Mouse (Mus musculus) neural tube, embryonic 10.5 days (tissue): ENCODE data around the gene Atp8b2.

Experiments
- DNase-seq: peaks from one replicate; pipeline ENCODE4 v3.0.0-alpha.2; 2017; ENCODE audit warnings: low spot score; ENCODE audit errors: extremely low spot score

Atp8b2 gene

DNA sequence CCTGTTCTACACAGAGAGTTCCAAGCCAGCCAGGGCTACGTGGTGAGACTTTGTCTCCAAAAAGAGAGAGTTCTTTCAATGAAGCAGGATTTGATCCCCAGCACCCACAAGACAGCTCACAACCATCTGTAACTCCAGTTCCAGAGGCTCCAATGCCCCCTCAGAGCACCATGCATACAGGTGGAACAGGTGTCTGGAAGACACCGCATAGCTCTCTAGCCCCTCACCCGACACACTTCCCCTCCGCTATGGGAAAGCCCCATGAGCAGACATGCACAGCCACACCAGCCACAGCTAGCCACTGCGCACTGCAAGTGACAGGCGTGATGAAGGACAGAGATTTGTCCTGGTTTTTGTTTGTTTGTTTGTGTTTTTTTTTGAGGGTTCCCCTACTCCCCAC, 54.5 kb downstream of the Atp8b2 start:
- DNase-seq: no peak

- DNase-seq: no peak
Measured at GRCm38 (mm10) chr3:89907846-89908245, 55.5 kb downstream of the Atp8b2 start.

DNA sequence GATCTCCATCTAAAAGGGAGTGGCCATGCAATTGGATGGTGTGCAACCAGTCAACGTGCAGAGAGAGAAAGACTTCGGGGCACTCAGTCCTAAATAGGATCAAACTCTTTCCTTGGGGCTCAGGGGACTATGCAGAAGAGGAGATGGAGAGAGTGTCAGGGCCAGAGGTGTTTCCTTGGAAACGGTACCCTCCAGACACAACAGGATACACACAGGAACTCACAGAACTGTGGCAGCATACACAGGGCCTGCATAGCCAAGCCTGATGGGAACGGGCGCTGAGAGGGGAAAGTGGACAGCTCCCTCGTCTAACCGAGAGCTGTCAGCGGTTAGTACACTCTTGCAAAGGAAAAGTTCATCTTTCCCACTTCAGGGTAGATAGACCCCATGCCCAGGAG, 63.8 kb downstream of the Atp8b2 start:
- DNase-seq: no peak

GRCm38 (mm10) chr3:89898870-89899510, 64.3 kb downstream of the Atp8b2 start:
- no peak for DNase-seq

GRCm38 (mm10) chr3:89898011-89898410, 65.3 kb downstream of the Atp8b2 start:
- no peak for DNase-seq

GRCm38 (mm10) chr3:89897204-89897796, 66.0 kb downstream of the Atp8b2 start:
- no peak for DNase-seq

DNA sequence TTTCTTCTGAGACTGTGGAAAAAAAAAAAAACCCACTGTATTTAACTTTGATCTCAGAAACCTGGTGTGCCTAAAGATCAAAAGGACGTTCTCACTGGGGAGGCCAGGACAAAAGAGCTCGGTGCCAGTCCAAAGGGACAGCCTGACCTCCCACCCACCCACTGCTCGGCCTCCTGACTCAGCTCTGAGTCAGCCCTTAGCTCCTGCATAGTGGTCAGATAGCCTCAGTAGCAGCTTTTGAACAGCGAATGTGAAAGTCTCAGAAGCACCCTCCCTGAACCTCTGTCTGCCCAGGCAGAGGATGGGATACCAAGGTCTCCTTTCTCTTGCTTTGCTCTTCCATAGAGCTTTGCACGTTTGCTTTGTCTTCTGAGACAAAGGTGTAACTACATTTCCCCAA, 66.7 kb downstream of the Atp8b2 start:
- peak; percentile 28 for DNase-seq

- no peak for DNase-seq
Measured at GRCm38 (mm10) chr3:89892517-89893106, 70.7 kb downstream of the Atp8b2 start.

DNA sequence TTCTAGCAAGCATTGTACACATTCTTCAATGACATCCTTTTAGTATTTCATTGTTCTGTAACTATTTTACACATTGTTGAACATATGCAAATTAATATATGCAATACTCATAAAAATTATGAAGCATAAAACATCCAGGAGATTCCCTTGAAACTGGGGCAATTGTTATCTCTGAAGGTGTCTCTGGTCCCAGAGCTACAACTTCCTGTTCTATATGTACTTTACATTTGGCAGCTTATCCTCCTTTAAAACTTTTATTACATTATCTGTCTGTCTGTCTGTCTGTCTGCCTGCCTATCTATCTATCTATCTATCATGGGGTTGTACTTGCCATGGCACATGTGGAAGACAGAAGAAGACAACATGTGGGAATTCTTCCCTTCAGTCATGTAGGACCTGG, 71.6 kb downstream of the Atp8b2 start:
- no peak for DNase-seq

DNA sequence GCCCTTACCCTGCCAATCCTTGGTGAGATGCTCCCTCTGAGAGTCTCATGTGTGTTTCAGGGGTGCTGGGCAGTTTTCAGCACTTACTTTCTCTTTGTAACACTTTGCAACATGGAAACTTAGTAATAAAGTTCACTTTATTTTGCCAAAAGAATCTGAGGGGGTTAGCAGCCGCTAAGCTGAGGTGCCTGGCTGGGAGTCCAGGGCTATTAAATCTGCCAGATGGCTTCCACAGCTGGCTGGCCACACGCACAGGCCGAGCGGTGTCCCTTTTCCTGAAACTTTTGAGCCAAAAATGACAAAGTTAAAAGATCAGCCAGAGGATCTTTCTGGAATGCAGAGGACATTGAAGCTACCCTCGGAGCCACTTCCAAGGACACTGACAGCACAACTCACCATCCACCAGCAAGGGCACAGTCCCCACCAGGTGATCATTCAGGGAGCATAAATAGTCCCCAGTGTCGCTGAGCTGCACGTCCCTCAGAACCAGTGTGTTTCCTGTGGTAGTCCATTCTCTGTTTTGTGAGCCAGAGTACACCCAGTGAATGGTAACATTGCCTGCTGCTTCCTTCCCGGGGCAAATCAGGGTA, 73.4 kb downstream of the Atp8b2 start:
- DNase-seq: no peak
